Mouse (Mus musculus) ovary, postnatal 14 days (tissue): ENCODE measurements around the gene Arhgef17.

ENCODE experiments used
- DNase-seq: peaks from one replicate; pipeline ENCODE4 v3.0.0; 2022; ENCODE audit warnings: low spot score

Gene Arhgef17

GRCm38 (mm10) chr7:100931926-100932480 lies at the start of gene Arhgef17:
Gene Arhgef17, minus strand, starts transcription at chr7:100932107.
- peak; percentile 74 for DNase-seq

GRCm38 (mm10) chr7:100979175-100979574 lies 47.3 kb upstream of the Arhgef17 start:
- DNase-seq = peak; percentile 62

GRCm38 (mm10) chr7:100978171-100978570 lies 46.3 kb upstream of the Arhgef17 start:
- no peak for DNase-seq

GRCm38 (mm10) chr7:100974135-100974903 lies 42.4 kb upstream of the Arhgef17 start, which contains the start of gene P2ry6:
Gene P2ry6, minus strand, starts transcription at chr7:100974649.
- no peak for DNase-seq

- no peak for DNase-seq
Observed at GRCm38 (mm10) chr7:100972875-100973274, 41.0 kb upstream of the Arhgef17 start.

- DNase-seq = no peak
Observed at GRCm38 (mm10) chr7:100968874-100969659, 37.2 kb upstream of the Arhgef17 start.

- no peak for DNase-seq
Observed at GRCm38 (mm10) chr7:100968376-100968775, 36.5 kb upstream of the Arhgef17 start.

- DNase-seq = no peak
Observed at GRCm38 (mm10) chr7:100967850-100968249, 35.9 kb upstream of the Arhgef17 start.

GRCm38 (mm10) chr7:100966014-100966413 lies 34.1 kb upstream of the Arhgef17 start:
- DNase-seq = no peak

- DNase-seq = no peak
Observed at GRCm38 (mm10) chr7:100965079-100965478, 33.2 kb upstream of the Arhgef17 start.

GRCm38 (mm10) chr7:100964242-100964641 lies 32.3 kb upstream of the Arhgef17 start:
- DNase-seq = no peak

GRCm38 (mm10) chr7:100963381-100963780 lies 31.5 kb upstream of the Arhgef17 start:
- no peak for DNase-seq

- DNase-seq = no peak
Observed at GRCm38 (mm10) chr7:100961146-100961545, 29.2 kb upstream of the Arhgef17 start.

GRCm38 (mm10) chr7:100960462-100960861 lies 28.6 kb upstream of the Arhgef17 start:
- no peak for DNase-seq

GRCm38 (mm10) chr7:100958426-100958825 lies 26.5 kb upstream of the Arhgef17 start:
- no peak for DNase-seq

- DNase-seq = no peak
Observed at GRCm38 (mm10) chr7:100952686-100953085, 20.8 kb upstream of the Arhgef17 start.

- no peak for DNase-seq
Observed at GRCm38 (mm10) chr7:100951903-100952302, 20.0 kb upstream of the Arhgef17 start.

GRCm38 (mm10) chr7:100950481-100951010 lies 18.6 kb upstream of the Arhgef17 start:
- no peak for DNase-seq

- no peak for DNase-seq
Observed at GRCm38 (mm10) chr7:100950031-100950430, 18.1 kb upstream of the Arhgef17 start.

- no peak for DNase-seq
Observed at GRCm38 (mm10) chr7:100944738-100945137, 12.8 kb upstream of the Arhgef17 start.

- no peak for DNase-seq
Observed at GRCm38 (mm10) chr7:100944306-100944705, 12.4 kb upstream of the Arhgef17 start.

- DNase-seq = peak; percentile 62
Observed at GRCm38 (mm10) chr7:100942789-100943615, 11.1 kb upstream of the Arhgef17 start.
